Mouse (Mus musculus): ENCODE data around the gene Pik3r6. TPM values are rescaled to one million over a fixed set of nuclear protein-coding genes. Genes with fewer than 3 reads are reported as not detected.

Gene Pik3r6
- total RNA-seq, 4 experiments from 2014 or later = 1.5 to 6.2 (median 2.5) TPM

DNA sequence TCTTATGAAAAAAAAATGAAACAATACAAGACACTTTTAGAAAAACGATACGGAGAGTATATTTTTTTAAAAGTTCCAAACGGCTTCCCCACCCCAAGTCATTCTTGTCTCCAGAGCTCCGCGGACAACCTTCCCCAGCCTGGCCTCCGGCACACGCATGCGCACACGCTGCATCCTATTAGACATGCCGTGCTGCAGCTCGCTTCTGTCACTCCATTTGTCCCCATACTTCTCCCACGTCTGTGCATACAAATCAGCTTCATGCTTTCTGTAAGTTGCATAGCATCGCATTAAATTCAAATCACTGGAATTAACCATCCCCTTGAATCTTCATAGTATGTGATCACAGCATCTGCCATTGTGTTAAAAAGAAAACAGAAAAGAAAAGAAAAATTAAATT, 80.4 kb downstream of the Pik3r6 start:
- peak; percentile 41 to 50 for DNase-seq (ENCODE audit: low spot score in 2 of 2)

GRCm38 (mm10) chr11:68583906-68584480, 81.2 kb downstream of the Pik3r6 start:
- no peak for DNase-seq (ENCODE audit: low spot score in 2 of 2)

DNA sequence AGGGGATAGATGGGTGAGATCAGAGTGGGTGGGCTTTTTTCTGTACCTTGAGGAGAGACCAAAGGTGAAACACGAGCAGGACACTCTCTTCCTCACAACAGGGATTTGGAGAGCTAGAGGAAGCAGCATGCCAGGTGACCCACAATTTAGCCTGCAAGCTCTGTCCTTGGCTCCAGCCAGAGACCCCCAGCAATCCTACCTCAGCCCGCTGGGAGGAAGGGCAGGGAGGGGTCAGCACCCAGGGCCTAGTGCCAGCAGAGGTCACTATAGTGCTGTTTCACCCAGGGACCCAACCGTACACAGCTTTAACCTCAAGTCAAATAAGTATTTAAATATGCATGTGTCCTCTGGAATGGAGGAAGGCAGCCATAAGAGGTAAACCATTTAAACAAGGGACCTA, 83.1 kb downstream of the Pik3r6 start:
- no peak for DNase-seq (ENCODE audit: low spot score in 2 of 2)

DNA sequence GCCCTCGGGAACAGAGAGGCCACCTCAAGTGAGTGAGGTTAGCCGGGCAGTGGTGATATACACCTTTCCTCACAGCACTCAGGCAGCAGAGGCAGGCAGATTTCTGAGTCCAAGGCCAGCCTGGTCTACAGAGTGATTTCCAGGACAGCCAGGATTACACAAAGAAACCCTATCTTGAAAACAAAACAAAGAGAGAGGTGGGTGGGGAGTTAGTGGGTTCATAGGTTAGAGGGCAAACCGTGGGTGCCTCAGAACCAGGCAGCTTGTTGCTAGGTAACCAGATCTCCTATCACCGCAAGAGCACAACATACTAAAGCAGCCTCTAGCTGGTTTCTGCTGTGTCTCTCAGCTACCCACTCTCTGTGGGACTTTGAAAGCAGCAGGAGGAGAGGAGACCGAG, 83.9 kb downstream of the Pik3r6 start, which contains the start of gene Ccdc42:
TSS of gene Ccdc42 (plus strand) at position 301 of the 400 bp plus-strand sequence.
- no peak for DNase-seq (ENCODE audit: low spot score in 2 of 2)

- peak; percentile 60 to 85 for DNase-seq (ENCODE audit: low spot score in 2 of 2)
These were observed 86.4 kb downstream of the Pik3r6 start for GRCm38 (mm10) chr11:68589055-68589809.

- DNase-seq (ENCODE audit: low spot score in 2 of 2) = no peak
These were observed 88.9 kb downstream of the Pik3r6 start for GRCm38 (mm10) chr11:68591708-68592107.

DNA sequence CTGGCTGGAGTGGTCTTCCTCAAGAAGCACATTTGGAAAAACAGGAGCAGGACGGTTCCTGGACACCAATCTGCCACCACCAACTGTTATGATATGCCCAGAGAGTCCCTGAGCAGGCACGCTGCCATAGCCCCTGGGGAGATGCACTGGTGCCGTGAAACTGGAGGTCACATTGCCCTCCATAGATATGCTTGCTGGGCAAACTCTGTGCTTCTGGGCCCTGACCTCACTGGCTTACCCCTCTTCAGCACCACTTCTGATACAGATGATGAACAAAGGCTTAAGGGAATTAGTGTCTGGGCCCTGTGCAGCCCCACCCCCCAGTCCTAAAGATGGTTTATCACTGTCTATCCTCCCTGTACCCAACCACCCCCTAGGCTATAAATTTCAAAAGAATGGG, 90.4 kb downstream of the Pik3r6 start:
- DNase-seq (ENCODE audit: low spot score in 2 of 2) = no peak

DNA sequence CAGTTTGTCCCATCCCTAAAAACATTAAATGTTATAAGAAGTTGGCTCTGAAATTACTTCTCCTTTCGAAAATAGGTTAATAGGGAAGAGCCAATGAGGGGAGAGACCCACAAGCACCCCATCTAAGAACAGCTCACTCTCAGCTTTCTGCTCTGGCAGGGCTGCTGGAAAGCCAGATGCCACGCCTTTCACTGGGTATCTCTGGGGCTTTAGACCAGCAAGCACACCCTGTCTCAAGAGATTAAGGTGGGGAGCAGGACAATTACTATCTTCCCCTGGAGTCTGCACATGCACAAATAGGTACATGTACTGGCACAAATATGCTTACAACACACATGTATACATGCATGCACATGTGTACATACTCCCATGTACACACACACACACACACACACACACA, 95.1 kb downstream of the Pik3r6 start:
- DNase-seq (ENCODE audit: low spot score in 2 of 2) = no peak

DNA sequence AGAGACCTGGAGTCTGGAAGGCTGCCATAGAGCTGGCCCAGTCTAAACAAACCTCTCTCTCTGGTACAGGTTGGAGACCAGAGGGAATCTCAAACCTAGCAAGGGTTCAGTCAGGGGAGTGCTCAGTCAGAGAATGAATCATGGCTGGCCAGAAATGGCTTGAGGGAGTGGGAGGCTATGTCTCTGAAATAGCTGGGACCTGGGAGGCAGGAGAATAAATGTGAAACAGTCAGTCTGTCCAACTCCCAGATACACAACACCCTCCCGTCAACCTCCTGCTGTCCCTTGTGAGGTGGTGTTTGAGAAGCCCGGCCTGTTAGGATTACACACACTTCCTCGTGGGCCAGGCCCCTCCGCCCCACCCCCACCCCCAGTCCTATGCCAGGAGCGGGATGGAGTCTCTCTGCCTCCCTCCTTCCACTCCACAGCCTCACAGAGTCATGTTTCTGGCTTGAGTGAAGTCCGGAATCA, 97.8 kb downstream of the Pik3r6 start:
- no peak for DNase-seq (ENCODE audit: low spot score in 2 of 2)

DNA sequence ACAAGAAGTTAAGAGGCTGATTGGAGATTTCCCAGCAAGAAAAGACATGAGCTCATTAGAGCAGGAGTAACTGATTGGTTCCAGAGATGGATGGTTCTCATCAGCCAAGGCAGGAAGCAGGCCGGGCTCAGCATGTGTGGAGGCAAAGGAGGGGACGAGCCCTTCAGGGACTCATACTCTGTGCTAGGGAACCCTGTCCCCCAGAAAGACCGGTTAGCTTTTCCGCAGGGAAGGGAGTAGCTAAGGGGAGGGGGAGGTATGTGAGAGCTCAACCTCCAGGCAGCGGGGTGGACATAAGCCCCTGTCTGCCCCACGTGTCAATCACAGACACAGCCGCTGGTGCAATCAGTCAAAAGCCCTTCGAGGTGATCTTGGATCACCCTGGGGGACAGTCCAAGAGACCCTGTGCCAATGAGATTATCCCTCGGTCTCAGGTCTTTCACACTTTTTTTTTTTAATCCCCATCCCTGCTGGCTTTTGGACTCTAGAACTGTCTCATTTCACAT, 98.7 kb downstream of the Pik3r6 start:
- DNase-seq (ENCODE audit: low spot score in 2 of 2) = no peak

Other genes with a start within 250 kb of the Pik3r6 start
- 1 to 10 TPM; 6.0 to 7.3 (median 7.0) TPM for gene Ntn1, start 102.2 kb upstream of the Pik3r6 start, total RNA-seq (2022)
- gene Pik3r5, start 70.9 kb upstream of the Pik3r6 start, total RNA-seq (2022) = 1 to 10 TPM; 1.7 to 6.8 (median 3.3) TPM
- not detected for gene Mfsd6l, start 53.2 kb downstream of the Pik3r6 start, total RNA-seq (2022)
- 1 to 10 TPM; 1.8 to 2.5 (median 2.0) TPM for gene Ccdc42, start 84.0 kb downstream of the Pik3r6 start, total RNA-seq (2022)
- gene Myh10, start 188.5 kb downstream of the Pik3r6 start, total RNA-seq (2022) = 100 to 1,000 TPM; 139 to 165 (median 152) TPM